Mouse (Mus musculus): ENCODE data around the gene St6galnac3.

St6galnac3 gene

DNA sequence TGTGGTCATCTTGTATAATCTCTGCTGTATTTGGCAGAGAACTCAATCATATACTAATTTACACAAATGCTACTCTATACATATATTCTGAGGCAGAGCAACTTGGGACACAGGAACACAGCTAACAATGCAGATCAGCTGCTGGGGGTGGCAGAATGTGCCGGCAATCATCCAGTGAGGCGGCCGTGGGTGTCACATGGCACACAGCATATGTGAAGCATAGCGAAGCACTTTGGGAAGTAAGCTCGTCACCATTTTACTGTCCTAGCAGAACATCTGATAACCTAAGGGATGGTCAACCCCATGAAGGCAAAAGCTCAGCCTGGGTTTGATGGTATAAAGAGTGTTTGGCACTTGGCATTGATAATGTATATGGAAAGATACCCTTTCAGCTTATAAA, 520.9 kb downstream of the St6galnac3 start:
- no peaks in the 10 kb centered on the region for H3K36me3 ChIP-seq (ENCODE audit: control insufficient read depth, insufficient read depth, low read length, poor library complexity, severe bottlenecking)
- no peak for DNase-seq (ENCODE audit: low read depth, low spot score)
- no peaks in the 10 kb centered on the region for H3K27me3 ChIP-seq (ENCODE audit: control insufficient read depth, insufficient read depth, low read length, poor library complexity, severe bottlenecking)

DNA sequence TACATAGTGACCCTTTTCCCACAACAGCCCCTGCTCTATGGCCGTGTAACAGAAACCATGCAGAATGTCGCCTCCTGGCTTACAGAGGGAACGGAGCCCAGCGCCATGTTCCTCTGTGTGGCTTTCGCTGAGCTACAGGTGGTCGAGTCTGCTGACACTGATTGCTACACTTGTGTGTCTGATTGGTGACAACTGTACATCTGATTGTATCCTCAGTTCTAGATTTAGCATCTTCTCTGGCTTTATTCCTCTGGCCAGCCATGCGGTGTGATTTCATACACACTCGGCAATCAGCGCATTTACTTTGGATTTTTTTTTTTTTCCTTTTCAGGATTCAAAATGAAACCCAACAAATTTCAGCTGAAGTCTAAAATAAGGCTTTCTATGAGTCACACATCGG, 523.1 kb downstream of the St6galnac3 start:
- no peaks in the 10 kb centered on the region for H3K36me3 ChIP-seq (ENCODE audit: control insufficient read depth, insufficient read depth, low read length, poor library complexity, severe bottlenecking)
- DNase-seq (ENCODE audit: low read depth, low spot score), result no peak
- H3K27me3 ChIP-seq (ENCODE audit: control insufficient read depth, insufficient read depth, low read length, poor library complexity, severe bottlenecking), result no peaks in the 10 kb centered on the region

DNA sequence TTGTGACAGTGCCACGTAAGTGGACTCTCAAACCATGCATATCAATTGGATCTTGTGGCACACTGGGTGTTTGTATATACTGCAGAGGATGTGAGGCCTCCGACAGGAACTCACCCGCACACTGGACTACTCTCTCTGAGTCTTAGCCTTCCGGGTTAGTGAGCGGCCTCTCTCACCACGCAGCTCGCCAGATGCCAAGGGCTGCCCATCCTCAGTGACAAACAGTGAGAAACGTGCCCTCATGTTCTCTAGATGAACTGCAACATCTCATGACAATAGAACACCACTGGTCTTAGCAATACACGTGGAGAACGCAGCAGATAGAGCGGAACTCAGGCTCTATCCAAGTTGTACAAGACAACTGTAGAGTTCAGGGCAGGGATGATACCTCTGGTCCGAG, 524.2 kb downstream of the St6galnac3 start:
- DNase-seq (ENCODE audit: low read depth, low spot score), result no peak
- Histone ChIP-seq H3K36me3 (ENCODE audit: control insufficient read depth, insufficient read depth, low read length, poor library complexity, severe bottlenecking) (no peaks in the 10 kb centered on the region), H3K27me3 (ENCODE audit: control insufficient read depth, insufficient read depth, low read length, poor library complexity, severe bottlenecking) (no peaks in the 10 kb centered on the region)

DNA sequence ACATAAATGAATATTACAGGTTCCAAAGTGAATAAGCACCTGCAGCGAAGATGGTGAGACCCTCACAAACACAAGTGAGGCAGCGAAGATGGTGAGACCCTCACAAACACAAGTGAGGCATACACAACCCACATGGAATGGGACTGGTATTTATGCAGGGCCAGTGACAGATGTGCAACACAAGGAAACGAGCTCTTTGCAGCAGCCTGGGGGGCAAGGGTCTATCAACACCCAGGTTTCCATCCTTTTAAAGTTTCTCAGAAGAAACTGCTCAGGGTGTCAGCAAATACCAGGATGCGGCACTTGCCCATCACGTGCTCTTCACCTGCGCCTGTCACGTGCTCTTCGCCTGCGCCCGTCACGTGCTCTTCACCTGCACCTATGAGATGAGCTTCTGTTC, 524.9 kb downstream of the St6galnac3 start:
- Histone ChIP-seq H3K36me3 (ENCODE audit: control insufficient read depth, insufficient read depth, low read length, poor library complexity, severe bottlenecking) (no peaks in the 10 kb centered on the region), H3K27me3 (ENCODE audit: control insufficient read depth, insufficient read depth, low read length, poor library complexity, severe bottlenecking) (no peaks in the 10 kb centered on the region)
- no peak for DNase-seq (ENCODE audit: low read depth, low spot score)

DNA sequence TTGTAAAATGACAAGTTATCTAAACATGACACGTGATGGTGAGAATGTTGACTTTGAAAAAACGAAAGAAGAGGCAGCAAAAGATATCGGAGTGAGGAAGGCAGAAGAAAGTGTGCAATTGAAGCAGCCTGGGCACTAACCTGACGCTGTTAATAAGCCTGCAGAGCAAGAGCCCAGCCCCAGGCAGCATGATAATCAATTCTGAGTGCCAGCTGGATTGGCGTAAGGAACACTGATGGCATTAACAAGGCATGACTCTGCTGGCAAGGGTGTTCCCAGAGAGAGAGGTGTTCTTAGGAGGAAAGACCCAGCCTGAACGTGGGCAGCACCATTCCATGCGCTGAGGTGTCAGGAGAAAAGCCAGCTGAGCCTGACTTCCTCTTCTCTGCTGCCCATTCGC, 525.7 kb downstream of the St6galnac3 start:
- Histone ChIP-seq H3K36me3 (ENCODE audit: control insufficient read depth, insufficient read depth, low read length, poor library complexity, severe bottlenecking) (no peaks in the 10 kb centered on the region), H3K27me3 (ENCODE audit: control insufficient read depth, insufficient read depth, low read length, poor library complexity, severe bottlenecking) (no peaks in the 10 kb centered on the region)
- DNase-seq (ENCODE audit: low read depth, low spot score), result no peak

DNA sequence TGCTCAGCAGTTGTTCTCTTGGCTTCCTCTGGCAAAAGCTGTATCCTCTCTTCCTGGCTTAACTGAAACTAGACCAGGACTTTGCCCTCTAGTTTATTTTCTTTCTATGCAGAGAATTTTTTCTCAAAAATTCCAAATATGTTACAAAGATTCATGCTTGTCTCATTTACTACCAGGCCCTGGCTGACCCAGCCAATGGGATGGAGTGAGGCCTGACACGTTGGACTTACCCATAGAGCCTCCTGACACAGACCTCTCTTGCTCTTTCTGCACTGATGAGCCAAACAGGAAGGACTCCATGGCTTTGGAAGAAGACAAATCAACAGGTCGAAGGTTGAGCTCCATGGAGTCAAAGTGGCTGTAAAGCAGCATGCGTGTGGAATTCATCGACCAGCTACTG, 526.5 kb downstream of the St6galnac3 start:
- no peak for DNase-seq (ENCODE audit: low read depth, low spot score)
- Histone ChIP-seq H3K27me3 (ENCODE audit: control insufficient read depth, insufficient read depth, low read length, poor library complexity, severe bottlenecking) (no peaks in the 10 kb centered on the region), H3K36me3 (ENCODE audit: control insufficient read depth, insufficient read depth, low read length, poor library complexity, severe bottlenecking) (no peaks in the 10 kb centered on the region)

DNA sequence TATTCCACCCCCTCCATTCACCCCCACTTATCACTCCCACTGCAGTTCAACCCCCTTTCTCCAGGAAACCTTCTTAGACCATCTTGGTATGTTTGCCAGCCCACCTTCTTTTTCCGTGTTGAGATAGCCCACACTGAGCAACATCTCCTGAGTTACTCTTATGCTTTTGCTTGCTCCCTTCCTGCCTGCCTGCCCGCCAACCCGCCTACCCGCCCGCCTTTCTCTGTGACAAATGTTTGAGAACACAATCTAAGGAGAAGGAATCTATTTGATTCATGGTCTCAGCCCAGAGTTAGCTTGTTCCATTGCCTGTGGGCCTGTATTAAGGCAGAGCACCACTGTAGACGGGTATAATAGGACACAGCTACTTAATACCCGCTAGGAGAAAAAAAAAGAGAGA, 531.9 kb downstream of the St6galnac3 start:
- DNase-seq (ENCODE audit: low read depth, low spot score), result no peak
- no peaks in the 10 kb centered on the region for H3K27me3 ChIP-seq (ENCODE audit: control insufficient read depth, insufficient read depth, low read length, poor library complexity, severe bottlenecking)
- H3K36me3 ChIP-seq (ENCODE audit: control insufficient read depth, insufficient read depth, low read length, poor library complexity, severe bottlenecking), result no peaks in the 10 kb centered on the region

DNA sequence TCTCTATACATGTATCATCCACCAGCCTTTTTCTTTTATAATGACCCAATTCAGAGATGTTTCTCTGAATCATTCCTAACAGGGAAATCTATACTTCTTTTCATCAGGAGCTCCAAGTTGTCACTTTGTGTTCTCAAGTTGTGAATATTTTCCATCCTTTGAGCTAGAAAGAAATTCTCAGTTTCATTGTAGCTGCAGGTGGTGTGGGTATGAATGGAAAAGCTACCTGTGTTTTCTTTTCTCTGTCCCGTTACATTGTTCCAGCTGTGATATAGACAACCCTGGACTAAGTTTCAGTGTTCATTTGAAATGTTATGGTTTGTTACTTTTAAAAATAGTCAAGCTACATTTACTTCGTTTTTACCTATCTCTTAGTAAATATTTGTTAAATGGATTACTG, 534.2 kb downstream of the St6galnac3 start:
- Histone ChIP-seq H3K36me3 (ENCODE audit: control insufficient read depth, insufficient read depth, low read length, poor library complexity, severe bottlenecking) (no peaks in the 10 kb centered on the region), H3K27me3 (ENCODE audit: control insufficient read depth, insufficient read depth, low read length, poor library complexity, severe bottlenecking) (no peaks in the 10 kb centered on the region)
- no peak for DNase-seq (ENCODE audit: low read depth, low spot score)

DNA sequence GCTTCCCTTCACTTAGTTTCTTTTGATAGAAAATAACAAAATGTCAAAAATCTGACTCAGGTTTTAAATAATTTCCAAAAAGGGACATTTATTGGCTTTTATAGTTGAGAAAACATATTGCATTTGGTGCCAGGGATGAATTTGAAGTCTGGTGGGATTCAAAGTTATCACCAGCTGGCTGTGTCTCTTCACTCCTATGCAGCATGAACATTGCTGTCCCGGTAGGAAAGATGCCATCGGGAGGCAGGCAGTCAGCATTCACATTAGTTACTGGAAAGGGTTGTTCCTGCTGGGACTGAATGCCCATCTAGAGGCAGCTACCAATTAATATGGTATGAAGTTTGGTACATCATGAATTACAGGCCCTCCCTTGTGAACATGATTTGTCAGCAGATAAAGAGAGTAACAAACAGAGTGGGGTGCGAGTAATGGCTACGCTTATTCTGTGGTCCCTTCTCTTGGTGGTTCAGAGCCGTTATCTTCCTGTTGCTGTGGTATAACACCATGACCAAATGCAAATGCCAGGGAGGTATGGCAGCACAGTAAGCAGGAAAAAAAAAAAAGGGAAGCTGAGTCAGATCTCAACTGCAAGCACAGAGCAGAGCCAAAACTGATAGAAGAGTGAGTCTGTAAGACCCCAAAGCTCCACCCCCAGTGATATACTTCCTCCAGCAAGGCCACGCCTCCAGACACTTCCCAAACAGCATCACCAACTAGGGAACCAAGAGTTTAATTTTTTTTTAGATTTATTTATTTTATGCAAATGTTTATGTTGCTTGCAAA, 535.1 kb downstream of the St6galnac3 start:
- H3K27me3 ChIP-seq (ENCODE audit: control insufficient read depth, insufficient read depth, low read length, poor library complexity, severe bottlenecking), result no peaks in the 10 kb centered on the region

DNA sequence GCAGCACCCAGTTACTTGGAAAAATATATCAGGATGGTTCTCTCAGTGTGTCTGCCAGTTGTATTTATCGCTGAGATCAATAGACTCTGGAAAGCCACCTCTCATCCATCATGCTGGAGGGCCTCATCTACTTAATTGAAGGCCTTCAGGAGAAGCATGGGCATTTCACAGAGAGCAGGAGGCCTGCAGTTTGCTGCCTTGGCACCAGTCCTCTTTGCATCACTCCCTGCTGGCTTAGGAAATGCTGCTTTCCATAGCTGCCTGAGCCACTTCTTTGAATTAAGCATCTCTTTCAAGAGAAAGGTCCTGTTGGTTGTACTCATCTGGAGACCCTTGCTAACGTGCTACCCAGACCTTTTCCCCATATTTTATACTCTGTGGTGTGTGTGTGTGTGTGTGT, 536.8 kb downstream of the St6galnac3 start:
- DNase-seq (ENCODE audit: low read depth, low spot score), result no peak
- H3K27me3 ChIP-seq (ENCODE audit: control insufficient read depth, insufficient read depth, low read length, poor library complexity, severe bottlenecking), result no peaks in the 10 kb centered on the region
- H3K36me3 ChIP-seq (ENCODE audit: control insufficient read depth, insufficient read depth, low read length, poor library complexity, severe bottlenecking), result no peaks in the 10 kb centered on the region

More for the DNA sequence above, 535.1 kb downstream of the St6galnac3 start:
- H3K36me3 ChIP-seq (ENCODE audit: control insufficient read depth, insufficient read depth, low read length, poor library complexity, severe bottlenecking), result no peaks in the 10 kb centered on the region
- DNase-seq (ENCODE audit: low read depth, low spot score), result peak; percentile 46

DNA sequence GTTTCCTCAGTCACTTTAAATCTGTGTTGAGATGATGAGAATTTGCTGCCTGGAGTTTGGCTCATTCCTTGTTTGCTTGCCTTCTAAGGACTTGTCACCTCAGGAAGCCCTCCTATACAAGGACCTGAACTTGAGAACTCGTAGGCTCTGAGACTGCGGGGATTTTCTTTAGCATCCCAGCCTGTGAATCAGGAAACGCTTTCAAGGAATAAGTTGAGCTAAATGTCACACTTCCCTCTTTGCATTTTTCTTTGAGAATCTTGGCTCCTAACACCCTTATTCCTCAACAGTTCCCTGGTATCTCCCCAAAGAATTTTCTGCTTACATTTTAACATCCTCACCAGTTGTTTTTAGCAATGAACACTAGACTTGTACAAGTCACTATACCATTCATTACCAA, 539.9 kb downstream of the St6galnac3 start:
- no peaks in the 10 kb centered on the region for H3K36me3 ChIP-seq (ENCODE audit: control insufficient read depth, insufficient read depth, low read length, poor library complexity, severe bottlenecking)
- H3K27me3 ChIP-seq (ENCODE audit: control insufficient read depth, insufficient read depth, low read length, poor library complexity, severe bottlenecking), result no peaks in the 10 kb centered on the region
- DNase-seq (ENCODE audit: low read depth, low spot score), result no peak

DNA sequence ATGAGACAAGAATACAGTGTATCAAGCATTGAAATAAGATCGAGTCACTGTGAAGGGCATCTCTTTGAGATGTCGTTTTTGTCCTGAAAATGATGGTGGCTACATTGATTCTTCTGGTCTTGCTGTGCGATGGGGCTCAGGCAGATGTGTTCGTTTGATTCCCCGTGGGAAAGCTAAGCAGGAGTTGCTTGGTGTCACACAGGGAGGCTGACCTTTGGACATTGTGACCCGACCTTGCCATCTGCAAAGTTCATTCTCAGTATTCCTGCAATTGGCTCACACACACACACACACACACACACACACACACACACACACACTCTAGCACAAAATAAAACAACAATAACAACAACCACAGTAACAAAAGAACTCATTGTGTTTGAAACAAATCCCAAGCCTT, 543.7 kb downstream of the St6galnac3 start:
- no peaks in the 10 kb centered on the region for H3K27me3 ChIP-seq (ENCODE audit: control insufficient read depth, insufficient read depth, low read length, poor library complexity, severe bottlenecking)

DNA sequence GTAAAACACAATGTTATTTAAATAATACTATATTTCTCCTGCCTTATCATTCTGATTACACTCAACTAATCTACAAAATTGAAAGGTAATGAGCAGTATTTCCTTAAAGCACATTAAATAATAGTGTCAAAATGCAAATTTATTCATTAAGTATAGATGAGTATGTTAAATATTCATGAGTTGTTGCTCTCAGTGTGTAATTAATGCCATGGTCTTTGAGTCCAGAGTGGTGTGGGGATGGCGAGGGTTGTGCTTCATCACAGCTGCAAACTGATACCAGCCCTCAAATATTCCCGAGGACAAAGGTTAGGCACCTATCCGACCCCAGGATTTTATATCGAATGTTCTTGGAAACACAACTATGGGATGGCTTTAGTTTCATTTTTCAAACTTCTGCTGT, 548.2 kb downstream of the St6galnac3 start:
- H3K27me3 ChIP-seq (ENCODE audit: control insufficient read depth, insufficient read depth, low read length, poor library complexity, severe bottlenecking), result no peaks in the 10 kb centered on the region
- H3K36me3 ChIP-seq (ENCODE audit: control insufficient read depth, insufficient read depth, low read length, poor library complexity, severe bottlenecking), result no peaks in the 10 kb centered on the region
- no peak for DNase-seq (ENCODE audit: low read depth, low spot score)

More for the DNA sequence above, 543.7 kb downstream of the St6galnac3 start:
- DNase-seq (ENCODE audit: low read depth, low spot score), result no peak
- H3K36me3 ChIP-seq (ENCODE audit: control insufficient read depth, insufficient read depth, low read length, poor library complexity, severe bottlenecking), result no peaks in the 10 kb centered on the region

DNA sequence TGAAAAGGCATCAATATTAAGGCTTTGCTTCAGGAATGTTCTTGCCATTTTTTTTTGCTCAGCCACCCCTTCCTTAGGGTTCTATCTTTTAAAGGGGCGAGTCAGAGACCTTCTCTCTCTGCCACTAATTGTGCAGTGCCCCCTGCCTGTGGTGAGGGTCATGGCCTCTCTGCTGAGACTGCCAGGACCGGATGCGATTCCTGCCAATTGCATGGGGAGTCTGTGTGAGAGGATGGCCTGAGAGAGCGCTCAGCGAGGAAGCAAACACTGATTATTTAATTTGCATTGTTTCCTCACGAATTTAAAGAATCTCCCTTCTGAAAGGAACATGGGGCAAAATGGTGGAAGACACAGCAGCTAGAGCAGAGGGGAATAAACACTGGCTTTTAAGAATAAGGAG, 548.6 kb downstream of the St6galnac3 start:
- DNase-seq (ENCODE audit: low read depth, low spot score), result no peak
- Histone ChIP-seq H3K36me3 (ENCODE audit: control insufficient read depth, insufficient read depth, low read length, poor library complexity, severe bottlenecking) (no peaks in the 10 kb centered on the region), H3K27me3 (ENCODE audit: control insufficient read depth, insufficient read depth, low read length, poor library complexity, severe bottlenecking) (no peaks in the 10 kb centered on the region)

DNA sequence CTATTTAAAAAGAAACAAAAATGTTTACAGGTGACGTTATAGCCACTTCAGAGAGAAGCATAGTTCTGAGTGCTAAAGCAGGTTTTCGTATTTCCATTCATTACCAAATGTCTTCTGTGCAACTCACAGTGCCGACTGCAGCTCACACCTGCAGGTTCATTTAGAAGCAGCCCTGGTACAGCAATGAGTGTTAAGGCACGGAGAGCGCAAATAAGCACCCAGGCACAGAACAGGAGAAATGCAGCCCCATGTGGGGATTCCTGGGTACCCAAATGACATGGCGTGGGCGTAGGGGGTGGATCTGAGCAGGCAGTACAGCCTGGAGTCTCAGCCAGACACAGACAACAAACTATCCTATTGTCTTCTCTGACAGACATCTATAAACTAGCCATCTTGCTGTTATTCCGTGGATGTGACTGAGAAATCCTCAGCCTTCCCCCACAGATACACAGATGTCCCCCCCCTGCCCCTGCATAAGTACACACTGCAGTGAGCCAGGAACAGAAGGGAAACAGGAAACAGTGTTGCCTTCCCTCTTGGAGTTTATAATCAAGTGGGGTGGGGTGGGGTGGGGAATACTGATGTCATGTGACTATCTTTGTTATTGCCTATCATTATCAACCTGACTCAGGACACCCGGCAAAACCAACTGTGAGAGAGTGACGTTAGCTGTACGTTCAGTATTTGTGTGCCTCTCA, 550.5 kb downstream of the St6galnac3 start:
- no peaks in the 10 kb centered on the region for H3K36me3 ChIP-seq (ENCODE audit: control insufficient read depth, insufficient read depth, low read length, poor library complexity, severe bottlenecking)
- no peak for DNase-seq (ENCODE audit: low read depth, low spot score)
- no peaks in the 10 kb centered on the region for H3K27me3 ChIP-seq (ENCODE audit: control insufficient read depth, insufficient read depth, low read length, poor library complexity, severe bottlenecking)

Data from splenic B cell, adult 2 months (primary cell).